Mouse (Mus musculus): Measurements from ENCODE around the gene Pdgfd. TPM values are rescaled to one million over a fixed set of nuclear protein-coding genes. Genes with fewer than 3 reads are reported as not detected.

Gene Pdgfd
- polyA plus RNA-seq, 1 experiment: 4.1 TPM

GRCm38 (mm10) chr9:6304590-6304989, 136.2 kb downstream of the Pdgfd start:
- no peak for DNase-seq (ENCODE audit: extremely low spot score in 1 of 2, low spot score in 1 of 2)

GRCm38 (mm10) chr9:6305847-6306246, 137.5 kb downstream of the Pdgfd start:
- DNase-seq (ENCODE audit: extremely low spot score in 1 of 2, low spot score in 1 of 2): no peak

GRCm38 (mm10) chr9:6317114-6317513, 148.7 kb downstream of the Pdgfd start:
- no peak for DNase-seq (ENCODE audit: extremely low spot score in 1 of 2, low spot score in 1 of 2)

GRCm38 (mm10) chr9:6325408-6325807, 157.0 kb downstream of the Pdgfd start:
- DNase-seq (ENCODE audit: extremely low spot score in 1 of 2, low spot score in 1 of 2): no peak

GRCm38 (mm10) chr9:6333499-6333898, 165.1 kb downstream of the Pdgfd start:
- DNase-seq (ENCODE audit: extremely low spot score in 1 of 2, low spot score in 1 of 2): no peak

GRCm38 (mm10) chr9:6336236-6336635, 167.9 kb downstream of the Pdgfd start:
- no peak for DNase-seq (ENCODE audit: extremely low spot score in 1 of 2, low spot score in 1 of 2)

GRCm38 (mm10) chr9:6337891-6338290, 169.5 kb downstream of the Pdgfd start:
- DNase-seq (ENCODE audit: extremely low spot score in 1 of 2, low spot score in 1 of 2): no peak

GRCm38 (mm10) chr9:6338344-6338743, 170.0 kb downstream of the Pdgfd start:
- DNase-seq (ENCODE audit: extremely low spot score in 1 of 2, low spot score in 1 of 2): no peak

- no peak for DNase-seq (ENCODE audit: extremely low spot score in 1 of 2, low spot score in 1 of 2)
Measured at GRCm38 (mm10) chr9:6339394-6339793, 171.0 kb downstream of the Pdgfd start.

GRCm38 (mm10) chr9:6340750-6341149, 172.4 kb downstream of the Pdgfd start:
- no peak for DNase-seq (ENCODE audit: extremely low spot score in 1 of 2, low spot score in 1 of 2)

- no peak for DNase-seq (ENCODE audit: extremely low spot score in 1 of 2, low spot score in 1 of 2)
Measured at GRCm38 (mm10) chr9:6342854-6343253, 174.5 kb downstream of the Pdgfd start.

GRCm38 (mm10) chr9:6344514-6344913, 176.1 kb downstream of the Pdgfd start:
- no peak for DNase-seq (ENCODE audit: extremely low spot score in 1 of 2, low spot score in 1 of 2)

- DNase-seq (ENCODE audit: extremely low spot score in 1 of 2, low spot score in 1 of 2): peak in 1 of 2 experiments; percentile 7
Measured at GRCm38 (mm10) chr9:6344924-6345323, 176.5 kb downstream of the Pdgfd start.

GRCm38 (mm10) chr9:6345366-6345765, 177.0 kb downstream of the Pdgfd start:
- no peak for DNase-seq (ENCODE audit: extremely low spot score in 1 of 2, low spot score in 1 of 2)

- no peak for DNase-seq (ENCODE audit: extremely low spot score in 1 of 2, low spot score in 1 of 2)
Measured at GRCm38 (mm10) chr9:6353257-6353960, 185.0 kb downstream of the Pdgfd start.

- no peak for DNase-seq (ENCODE audit: extremely low spot score in 1 of 2, low spot score in 1 of 2)
Measured at GRCm38 (mm10) chr9:6360795-6361194, 192.4 kb downstream of the Pdgfd start.

GRCm38 (mm10) chr9:6366550-6366949, 198.2 kb downstream of the Pdgfd start:
- no peak for DNase-seq (ENCODE audit: extremely low spot score in 1 of 2, low spot score in 1 of 2)

- DNase-seq (ENCODE audit: extremely low spot score in 1 of 2, low spot score in 1 of 2): no peak
Measured at GRCm38 (mm10) chr9:6401764-6402163, 233.4 kb downstream of the Pdgfd start.

GRCm38 (mm10) chr9:6406535-6406934, 238.2 kb downstream of the Pdgfd start:
- DNase-seq (ENCODE audit: extremely low spot score in 1 of 2, low spot score in 1 of 2): no peak

- DNase-seq (ENCODE audit: extremely low spot score in 1 of 2, low spot score in 1 of 2): peak; percentile 2 to 7
Measured at GRCm38 (mm10) chr9:6407972-6408371, 239.6 kb downstream of the Pdgfd start.

GRCm38 (mm10) chr9:6424606-6425005, 256.2 kb downstream of the Pdgfd start:
- no peak for DNase-seq (ENCODE audit: extremely low spot score in 1 of 2, low spot score in 1 of 2)

Measured in frontal cortex, adult 2 months (tissue).